Mouse (Mus musculus): ENCODE measurements around the gene Galnt13. TPM values are rescaled to one million over a fixed set of nuclear protein-coding genes. Genes with fewer than 3 reads are reported as not detected.
"Not testable (repeated sequence)": the region's sequence is repeated elsewhere in the genome, so short reads cannot be mapped to it uniquely, and the experiment has no call there.

The Galnt13 gene
- polyA plus RNA-seq, 1 experiment: 1.6 TPM

- Histone ChIP-seq H3K4me1 (ENCODE audit: control insufficient read depth, insufficient read depth, low read length) (no peaks in the 10 kb centered on the region), H3K27ac (ENCODE audit: insufficient read depth, low read length) (no peak overlapping the region), H3K4me3 (ENCODE audit: insufficient read depth, low read length) (no peak overlapping the region)
- no peak for TF ChIP-seq POLR2A (IDR thresholded peaks at IDR 0.05; ENCODE audit: low read depth, low read length)
- TF ChIP-seq CTCF (IDR thresholded peaks at IDR 0.05; ENCODE audit: borderline replicate concordance, insufficient read depth, low read length): no peak
Observed at GRCm38 (mm10) chr2:54906282-54907060, 470.4 kb downstream of the Galnt13 start.

- Histone ChIP-seq H3K4me1 (ENCODE audit: control insufficient read depth, insufficient read depth, low read length) (no peaks in the 10 kb centered on the region), H3K27ac (ENCODE audit: insufficient read depth, low read length) (no peak overlapping the region), H3K4me3 (ENCODE audit: insufficient read depth, low read length) (no peak overlapping the region)
- TF ChIP-seq POLR2A (IDR thresholded peaks at IDR 0.05; ENCODE audit: low read depth, low read length): no peak
- no peak for TF ChIP-seq CTCF (IDR thresholded peaks at IDR 0.05; ENCODE audit: borderline replicate concordance, insufficient read depth, low read length)
Observed at GRCm38 (mm10) chr2:54915088-54915670, 479.1 kb downstream of the Galnt13 start.

- H3K27ac ChIP-seq (ENCODE audit: insufficient read depth, low read length): no peak overlapping the region
- no peak overlapping the region for H3K4me3 ChIP-seq (ENCODE audit: insufficient read depth, low read length)
- H3K4me1 ChIP-seq (ENCODE audit: control insufficient read depth, insufficient read depth, low read length): no peaks in the 10 kb centered on the region
- TF ChIP-seq CTCF (IDR thresholded peaks at IDR 0.05; ENCODE audit: borderline replicate concordance, insufficient read depth, low read length) (no peak), POLR2A (IDR thresholded peaks at IDR 0.05; ENCODE audit: low read depth, low read length) (no peak)
Observed at GRCm38 (mm10) chr2:54936369-54936768, 500.3 kb downstream of the Galnt13 start.

- H3K4me1 ChIP-seq (ENCODE audit: control insufficient read depth, insufficient read depth, low read length): no peaks in the 10 kb centered on the region
- H3K27ac ChIP-seq (ENCODE audit: insufficient read depth, low read length): no peak overlapping the region
- TF ChIP-seq POLR2A (IDR thresholded peaks at IDR 0.05; ENCODE audit: low read depth, low read length) (no peak), CTCF (IDR thresholded peaks at IDR 0.05; ENCODE audit: borderline replicate concordance, insufficient read depth, low read length) (no peak)
- H3K4me3 ChIP-seq (ENCODE audit: insufficient read depth, low read length): no peak overlapping the region
Observed at GRCm38 (mm10) chr2:54937306-54937705, 501.2 kb downstream of the Galnt13 start.

GRCm38 (mm10) chr2:54938075-54938474 lies 502.0 kb downstream of the Galnt13 start:
- no peaks in the 10 kb centered on the region for H3K4me1 ChIP-seq (ENCODE audit: control insufficient read depth, insufficient read depth, low read length)
- TF ChIP-seq POLR2A (IDR thresholded peaks at IDR 0.05; ENCODE audit: low read depth, low read length) (no peak), CTCF (IDR thresholded peaks at IDR 0.05; ENCODE audit: borderline replicate concordance, insufficient read depth, low read length) (no peak)
- H3K27ac ChIP-seq (ENCODE audit: insufficient read depth, low read length): no peak overlapping the region
- H3K4me3 ChIP-seq (ENCODE audit: insufficient read depth, low read length): no peak overlapping the region

GRCm38 (mm10) chr2:54943386-54943785 lies 507.3 kb downstream of the Galnt13 start:
- TF ChIP-seq POLR2A (IDR thresholded peaks at IDR 0.05; ENCODE audit: low read depth, low read length) (no peak), CTCF (IDR thresholded peaks at IDR 0.05; ENCODE audit: borderline replicate concordance, insufficient read depth, low read length) (no peak)

GRCm38 (mm10) chr2:54983839-54984238 lies 547.7 kb downstream of the Galnt13 start:
- no peak for TF ChIP-seq POLR2A (IDR thresholded peaks at IDR 0.05; ENCODE audit: low read depth, low read length)
- no peak for TF ChIP-seq CTCF (IDR thresholded peaks at IDR 0.05; ENCODE audit: borderline replicate concordance, insufficient read depth, low read length)
- no peak overlapping the region for H3K4me3 ChIP-seq (ENCODE audit: insufficient read depth, low read length)

More at GRCm38 (mm10) chr2:54943386-54943785, 507.3 kb downstream of the Galnt13 start:
- Histone ChIP-seq H3K4me3 (ENCODE audit: insufficient read depth, low read length) (no peak overlapping the region), H3K4me1 (ENCODE audit: control insufficient read depth, insufficient read depth, low read length) (no peaks in the 10 kb centered on the region), H3K27ac (ENCODE audit: insufficient read depth, low read length) (no peak overlapping the region)

GRCm38 (mm10) chr2:55022539-55022938 lies 586.4 kb downstream of the Galnt13 start:
- H3K4me1 ChIP-seq (ENCODE audit: control insufficient read depth, insufficient read depth, low read length); H3K27ac ChIP-seq (ENCODE audit: insufficient read depth, low read length); H3K4me3 ChIP-seq (ENCODE audit: insufficient read depth, low read length): not testable (repeated sequence)

More at GRCm38 (mm10) chr2:54983839-54984238, 547.7 kb downstream of the Galnt13 start:
- H3K27ac ChIP-seq (ENCODE audit: insufficient read depth, low read length): no peak overlapping the region
- no peaks in the 10 kb centered on the region for H3K4me1 ChIP-seq (ENCODE audit: control insufficient read depth, insufficient read depth, low read length)

- H3K4me3 ChIP-seq (ENCODE audit: insufficient read depth, low read length): no peak overlapping the region
- H3K27ac ChIP-seq (ENCODE audit: insufficient read depth, low read length): no peak overlapping the region
- TF ChIP-seq CTCF (IDR thresholded peaks at IDR 0.05; ENCODE audit: borderline replicate concordance, insufficient read depth, low read length) (no peak), POLR2A (IDR thresholded peaks at IDR 0.05; ENCODE audit: low read depth, low read length) (no peak)
- no peaks in the 10 kb centered on the region for H3K4me1 ChIP-seq (ENCODE audit: control insufficient read depth, insufficient read depth, low read length)
Observed at GRCm38 (mm10) chr2:55034610-55035009, 598.5 kb downstream of the Galnt13 start.

All from embryonic fibroblast, embryonic 13.5 days (primary cell).